ENCODE assay signal across 9 mouse cellular contexts in the genomic region with DNA sequence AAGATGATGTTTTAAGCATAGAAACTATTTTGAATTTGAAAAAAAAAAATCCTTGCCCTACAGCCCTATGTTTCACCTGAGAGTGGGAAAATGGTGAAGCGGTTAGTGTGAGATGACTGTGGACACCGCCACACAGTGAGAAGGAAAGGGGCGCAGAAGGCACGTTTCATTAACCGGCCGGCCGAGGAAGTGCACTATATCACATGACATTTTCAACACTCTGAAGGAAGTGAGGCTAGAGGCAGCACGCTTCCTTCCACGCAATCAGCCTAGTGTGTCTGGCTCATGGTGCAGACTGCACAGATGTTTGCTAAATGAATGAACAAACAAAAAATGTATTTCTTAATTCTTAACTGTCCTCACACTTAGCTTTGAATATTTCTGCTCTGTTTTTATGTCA.
DNase-seq lines count a peak whose midpoint lies in the region; ATAC-seq and TF ChIP-seq lines count a peak whose summit lies in the region.
"Had no signal": no experiment of that assay in that cellular context is flagged by ENCODE, and none has a peak within 500 bp of the region (broad histone marks: within the 10 kb centered on the region; RNA-seq: fewer than 3 reads in every experiment).

No protein-coding gene starts in this region.

- 29% methylated on average over 9 of the region's 9 CpGs for WGBS in heart, embryonic 12.5 days
- WGBS in intestine, embryonic 15.5 days, result 66% methylated on average over 9 of the region's 9 CpGs
- 84% methylated on average over 9 of the region's 9 CpGs for WGBS in hindbrain, embryonic 12.5 days
- 64% methylated on average over 9 of the region's 9 CpGs for WGBS in stomach, postnatal 0 days

- peak; percentile 70 for ATAC-seq in heart, embryonic 12.5 days (ENCODE audit: insufficient number of reproducible peaks, low FRiP score)
- 0 out of 2 replicates have a peak, but pooled peaks have one; percentile 22 for ATAC-seq in intestine, embryonic 15.5 days
- ATAC-seq in hindbrain, embryonic 12.5 days (ENCODE audit: low FRiP score), result no peak
- ATAC-seq in stomach, postnatal 0 days (ENCODE audit: low FRiP score, low TSS enrichment), result no peak

- H3K9me3 ChIP-seq in heart, embryonic 12.5 days (replicated peaks), result 0 out of 2 replicates have a peak, but pooled peaks cover 1% of the 10 kb centered on the region
- H3K9me3 ChIP-seq in CH12.LX (replicated peaks; ENCODE audit: low read length), result no peaks in the 10 kb centered on the region
- no peaks in the 10 kb centered on the region for H3K9me3 ChIP-seq in intestine, embryonic 15.5 days
- H3K9me3 ChIP-seq in hindbrain, embryonic 12.5 days (replicated peaks), result no peaks in the 10 kb centered on the region
- H3K9me3 ChIP-seq in stomach, postnatal 0 days (ENCODE audit: control insufficient read depth, low read length), result no peaks in the 10 kb centered on the region
- H3K9me3 ChIP-seq: embryonic facial prominence, embryonic 15.5 days had no signal

- no peak for TF ChIP-seq EP300 in CH12.LX (IDR thresholded peaks at IDR 0.05; ENCODE audit: low read length)
- TF ChIP-seq EP300 in stomach, postnatal 0 days (optimal IDR thresholded peaks at IDR 0.05), result no peak

- H3K4me3 ChIP-seq in heart, embryonic 12.5 days, result no peak overlapping the region
- no peak overlapping the region for H3K4me3 ChIP-seq in CH12.LX (replicated peaks in 1 of 3; ENCODE audit: low read depth in 2 of 3, low read length in 2 of 3, poor library complexity in 1 of 3)
- H3K4me3 ChIP-seq in intestine, embryonic 15.5 days (replicated peaks), result no peak overlapping the region
- H3K4me3 ChIP-seq in hindbrain, embryonic 12.5 days, result no peak overlapping the region
- no peak overlapping the region for H3K4me3 ChIP-seq in stomach, postnatal 0 days (ENCODE audit: low read depth, low read length)
- H3K4me3 ChIP-seq: embryonic facial prominence, embryonic 15.5 days had no signal

- peak overlapping the region; percentile 57 for H3K27ac ChIP-seq in heart, embryonic 12.5 days (ENCODE audit: poor library complexity, severe bottlenecking)
- no peak overlapping the region for H3K27ac ChIP-seq in CH12.LX (ENCODE audit: insufficient read depth, low read depth)
- no peak overlapping the region for H3K27ac ChIP-seq in intestine, embryonic 15.5 days
- H3K27ac ChIP-seq in hindbrain, embryonic 12.5 days, result no peak overlapping the region
- H3K27ac ChIP-seq in stomach, postnatal 0 days (replicated peaks), result no peak overlapping the region
- H3K27ac ChIP-seq: embryonic facial prominence, embryonic 15.5 days had no signal

- no peak overlapping the region for H3K9ac ChIP-seq in heart, embryonic 12.5 days
- no peak overlapping the region for H3K9ac ChIP-seq in CH12.LX (ENCODE audit: insufficient read depth, low read depth)
- no peak overlapping the region for H3K9ac ChIP-seq in intestine, embryonic 15.5 days
- H3K9ac ChIP-seq in hindbrain, embryonic 12.5 days, result no peak overlapping the region
- no peak overlapping the region for H3K9ac ChIP-seq in stomach, postnatal 0 days (ENCODE audit: low read length)
- H3K9ac ChIP-seq: embryonic facial prominence, embryonic 15.5 days had no signal

- H3K4me2 ChIP-seq in heart, embryonic 12.5 days, result peak overlapping the region; percentile 46; the same call in 1 of the 2 replicates
- no peak overlapping the region for H3K4me2 ChIP-seq in CH12.LX (ENCODE audit: insufficient read depth, low read depth, poor library complexity, severe bottlenecking)
- no peak overlapping the region for H3K4me2 ChIP-seq in intestine, embryonic 15.5 days (replicated peaks)
- H3K4me2 ChIP-seq in hindbrain, embryonic 12.5 days (replicated peaks), result no peak overlapping the region
- no peak overlapping the region for H3K4me2 ChIP-seq in stomach, postnatal 0 days (replicated peaks; ENCODE audit: low read depth)
- H3K4me2 ChIP-seq: embryonic facial prominence, embryonic 15.5 days had no signal

- in situ Hi-C loops in CH12.LX (cut with MboI; ENCODE audit: low pct_ligation_motif_present, low pct_unique_long_range_greater_than_20kb, low sequenced_read_pairs), result loop anchor here (10.0 kb wide), 1 partner anchor 286 kb away; no protein-coding TSS in a partner anchor

- dilution Hi-C loops in CH12.LX (cut with MboI; ENCODE audit: extremely low pct_ligation_motif_present, extremely low pct_unique_long_range_greater_than_20kb, low sequenced_read_pairs), result no loop called here

- peaks cover 23% of the 10 kb centered on the region for H3K4me1 ChIP-seq in heart, embryonic 12.5 days (replicated peaks)
- peaks cover 0 to 12% of the 10 kb centered on the region in 2 experiments; a peak in 2 of 4 replicates for H3K4me1 ChIP-seq in CH12.LX (ENCODE audit: control insufficient read depth in 1 of 2, insufficient read depth in 2 of 2)
- no peaks in the 10 kb centered on the region for H3K4me1 ChIP-seq in intestine, embryonic 15.5 days (replicated peaks)
- H3K4me1 ChIP-seq in hindbrain, embryonic 12.5 days, result no peaks in the 10 kb centered on the region
- H3K4me1 ChIP-seq in stomach, postnatal 0 days (replicated peaks; ENCODE audit: control insufficient read depth, insufficient read depth), result no peaks in the 10 kb centered on the region
- H3K4me1 ChIP-seq: embryonic facial prominence, embryonic 15.5 days had no signal

- TF ChIP-seq CTCF in CH12.LX (conservative IDR thresholded peaks at IDR 0.05 in 1 of 2, IDR thresholded peaks at IDR 0.05 in 1 of 2; ENCODE audit: low read depth in 2 of 2, low read length in 2 of 2), result no peak
- no peak for TF ChIP-seq CTCF in stomach, postnatal 0 days (IDR thresholded peaks at IDR 0.05; ENCODE audit: low read depth)

- H3K36me3 ChIP-seq in heart, embryonic 12.5 days, result 0 out of 2 replicates have a peak, but pooled peaks cover 7% of the 10 kb centered on the region
- peaks cover 0 to 21% of the 10 kb centered on the region in 2 experiments for H3K36me3 ChIP-seq in CH12.LX (replicated peaks in 1 of 2; ENCODE audit: control insufficient read depth in 1 of 2, insufficient read depth in 1 of 2, low read length in 1 of 2)
- no peaks in the 10 kb centered on the region for H3K36me3 ChIP-seq in intestine, embryonic 15.5 days
- H3K36me3 ChIP-seq in hindbrain, embryonic 12.5 days, result no peaks in the 10 kb centered on the region
- H3K36me3 ChIP-seq in stomach, postnatal 0 days (ENCODE audit: control insufficient read depth, insufficient read depth, low read length), result no peaks in the 10 kb centered on the region
- H3K36me3 ChIP-seq: embryonic facial prominence, embryonic 15.5 days had no signal

- TF ChIP-seq POLR2A in CH12.LX (IDR thresholded peaks at IDR 0.05; ENCODE audit: low read depth, low read length), result no peak

- no peak for TF ChIP-seq RAD21 in CH12.LX (IDR thresholded peaks at IDR 0.05; ENCODE audit: low read depth, low read length)

- no peaks in the 10 kb centered on the region for H3K79me2 ChIP-seq in CH12.LX (replicated peaks; ENCODE audit: control insufficient read depth, extremely low read depth, insufficient read depth, poor library complexity, severe bottlenecking)

- no peaks in the 10 kb centered on the region for H3K27me3 ChIP-seq in heart, embryonic 12.5 days (replicated peaks)
- no peaks in the 10 kb centered on the region for H3K27me3 ChIP-seq in CH12.LX (replicated peaks)
- H3K27me3 ChIP-seq in intestine, embryonic 15.5 days (replicated peaks), result no peaks in the 10 kb centered on the region
- H3K27me3 ChIP-seq in hindbrain, embryonic 12.5 days, result no peaks in the 10 kb centered on the region
- no peaks in the 10 kb centered on the region for H3K27me3 ChIP-seq in stomach, postnatal 0 days (ENCODE audit: control insufficient read depth, insufficient read depth, low read length)
- H3K27me3 ChIP-seq: embryonic facial prominence, embryonic 15.5 days had no signal

- DNase-seq in heart, adult 9 months (ENCODE audit: low spot score in 2 of 2), result no peak
- peak; percentile 43 for DNase-seq in CH12.LX (ENCODE audit: extremely low read depth)
- peak; percentile 12 to 41 for DNase-seq in natural killer cell, adult 2 months (ENCODE audit: low spot score in 2 of 2)
- no peak for DNase-seq in adrenal gland, postnatal 36 days
- no peak for DNase-seq in stomach, postnatal 0 days (ENCODE audit: low spot score)

TF ChIP-seq in CH12.LX, 34 proteins besides CTCF, POLR2A, EP300 and RAD21:
- TF ChIP-seq HCFC1 (IDR thresholded peaks at IDR 0.05; ENCODE audit: low read depth, low read length) (no peak), BHLHE40 (IDR thresholded peaks at IDR 0.05; ENCODE audit: low read depth, low read length) (peak; percentile 51; the same call in 1 of the 2 replicates)

Comparison
In these comparisons a context has a peak if more than half of its experiments do, and no peak if none do; other contexts are left out.
1. ATAC-seq: peak in heart, embryonic 12.5 days (single experiment) and intestine, embryonic 15.5 days (single experiment); none in hindbrain, embryonic 12.5 days (single experiment) and stomach, postnatal 0 days (single experiment).
2. DNase-seq: peak in CH12.LX (single experiment) and natural killer cell, adult 2 months (2 of 2); none in heart, adult 9 months (0 of 2), adrenal gland, postnatal 36 days (0 of 2) and stomach, postnatal 0 days (single experiment).